Mouse (Mus musculus) megakaryocyte-erythroid progenitor cell, adult 5-6 weeks (primary cell): Measurements from ENCODE around the gene Tef. TPM values are rescaled to one million over a fixed set of nuclear protein-coding genes. Genes with fewer than 3 reads are reported as not detected.

ENCODE experiments used
- ATAC-seq: replicated peaks from 2 replicates; pipeline ENCODE4 v1.8.0; 2016; ENCODE audit warnings: mild to moderate bottlenecking, inconsistent platforms; ENCODE audit not compliant: severe bottlenecking, poor library complexity, low FRiP score, low TSS enrichment
- total RNA-seq, 2 experiments: library from RNA; stranded (forward) in 1 of 2; stranded (reverse) in 1 of 2; fragments of 200-1000, 215-1000 nt in 1 of 2; fragments of >200 nt in 1 of 2; fragmentation: Nextera tagmentation in 1 of 2; gene quantifications; 2 replicates each; pipeline ENCODE4 v1.2.3; 2014 to 2017

Gene Tef
- total RNA-seq (2014; fragmentation: Nextera tagmentation): 10.9 and 13.2 TPM in 2 replicates
- total RNA-seq (2017): 12.7 and 14.4 TPM in 2 replicates

DNA sequence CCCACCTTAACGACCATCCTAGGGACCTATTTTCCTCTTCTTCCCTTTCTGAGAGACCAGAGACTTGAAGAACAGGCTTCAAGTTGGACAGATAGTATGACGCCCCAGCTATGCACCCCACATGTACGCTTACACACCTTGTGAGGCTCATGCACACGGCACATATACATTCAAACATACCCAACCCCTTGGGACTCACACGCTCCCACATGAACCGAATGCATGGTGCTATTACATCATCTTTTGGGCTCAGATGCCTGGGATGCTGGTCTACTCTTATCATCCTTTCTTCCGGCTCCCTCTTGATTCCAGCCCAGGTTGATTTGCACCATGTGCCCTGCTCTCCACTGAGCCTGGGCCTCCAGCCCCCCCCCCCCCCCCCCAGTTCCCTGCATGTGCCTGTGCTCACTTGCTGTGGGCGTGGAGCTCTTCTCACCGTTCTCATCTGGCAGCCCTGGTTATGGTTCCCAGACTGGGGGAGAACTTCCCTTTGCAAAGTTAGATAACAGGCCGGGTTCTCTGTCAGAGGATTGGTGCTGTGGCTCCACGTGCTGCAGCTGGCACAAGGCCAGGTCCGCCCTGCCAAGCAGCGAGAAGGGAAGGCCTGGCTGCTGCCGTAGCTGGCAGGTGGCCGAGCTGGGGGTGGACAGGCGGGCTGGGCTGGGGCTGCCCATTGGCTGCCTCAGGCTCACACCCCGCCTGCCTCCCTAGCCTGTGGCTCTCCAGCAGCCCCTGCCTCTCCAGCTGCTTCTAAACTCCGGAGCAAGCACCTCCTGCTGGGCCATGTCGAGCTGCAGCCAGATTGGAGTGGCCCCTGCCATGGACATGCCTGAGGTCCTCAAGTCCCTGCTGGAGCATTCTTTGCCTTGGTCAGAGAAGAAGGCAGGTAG is at the start of gene Tef:
TSS of gene Tef (plus strand) at position 421 of the 890 bp plus-strand sequence.
- peak; percentile 89 for ATAC-seq

- ATAC-seq: no peak
These were observed 48.6 kb upstream of the Tef start for GRCm38 (mm10) chr15:81753669-81754068.

GRCm38 (mm10) chr15:81758701-81759100 is 43.5 kb upstream of the Tef start:
- ATAC-seq: no peak

- ATAC-seq: peak; percentile 70
These were observed 42.7 kb upstream of the Tef start for GRCm38 (mm10) chr15:81759542-81759941.

- no peak for ATAC-seq
These were observed 41.7 kb upstream of the Tef start for GRCm38 (mm10) chr15:81760361-81761079.

GRCm38 (mm10) chr15:81761381-81761780 is 40.8 kb upstream of the Tef start:
- ATAC-seq: no peak

- no peak for ATAC-seq
These were observed 40.3 kb upstream of the Tef start for GRCm38 (mm10) chr15:81761959-81762358.

GRCm38 (mm10) chr15:81764573-81764972 is 37.6 kb upstream of the Tef start:
- peak; percentile 55 for ATAC-seq

GRCm38 (mm10) chr15:81765651-81766050 is 36.6 kb upstream of the Tef start:
- no peak for ATAC-seq

- ATAC-seq: no peak
These were observed 35.8 kb upstream of the Tef start for GRCm38 (mm10) chr15:81766439-81766838.

DNA sequence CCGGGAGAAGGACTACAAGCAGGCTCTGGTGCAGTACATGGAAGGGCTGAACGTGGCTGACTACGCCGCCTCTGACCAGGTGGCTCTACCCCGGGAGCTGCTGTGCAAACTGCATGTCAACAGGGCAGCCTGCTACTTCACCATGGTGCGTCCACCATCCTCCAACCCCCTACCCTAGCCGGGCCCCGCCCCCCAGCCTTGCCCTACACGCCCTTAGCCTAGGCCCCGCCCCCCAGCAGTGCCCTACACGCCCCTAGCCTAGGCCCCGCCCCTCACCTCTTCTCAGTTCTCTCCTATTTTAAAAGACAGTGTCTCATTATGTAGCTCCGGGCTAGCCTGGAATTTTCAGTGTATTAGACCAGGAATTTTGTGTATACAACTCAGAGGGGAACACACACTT is 33.2 kb upstream of the Tef start:
- ATAC-seq: 0 out of 2 replicates have a peak, but pooled peaks have one; percentile 20

GRCm38 (mm10) chr15:81772431-81773120 is 29.6 kb upstream of the Tef start:
- no peak for ATAC-seq

DNA sequence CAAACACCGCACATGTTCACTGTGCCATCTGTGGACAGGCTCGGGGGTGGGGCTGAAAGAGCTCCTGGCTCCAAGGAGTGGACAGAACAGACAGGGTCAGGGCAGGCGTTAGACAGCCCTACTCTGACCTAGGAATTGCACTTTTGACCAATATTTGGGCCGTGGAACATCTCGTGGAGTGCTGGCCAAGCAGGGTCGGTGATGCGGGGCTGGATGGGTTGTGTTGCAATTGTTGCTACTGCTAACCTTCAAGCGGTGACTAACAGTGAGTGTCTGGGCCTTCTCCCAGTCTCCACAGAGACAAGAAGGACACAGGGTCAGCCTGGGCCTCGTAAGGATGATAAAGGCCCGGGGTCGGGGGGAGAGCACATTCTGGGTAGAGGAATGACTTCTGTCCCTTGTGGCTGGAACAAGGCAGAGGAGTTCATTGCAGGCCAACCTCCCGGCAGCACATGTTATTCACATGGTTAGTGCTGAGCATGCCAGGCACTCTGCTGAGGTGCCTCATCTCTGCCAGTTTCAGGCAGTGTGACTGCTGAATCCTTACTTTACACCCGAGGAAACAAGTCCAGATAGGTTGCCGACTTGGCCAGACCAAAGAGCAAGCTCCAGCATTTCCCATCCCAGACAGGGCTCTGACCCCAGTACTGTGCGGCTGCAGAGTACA is 27.6 kb upstream of the Tef start:
- no peak for ATAC-seq

DNA sequence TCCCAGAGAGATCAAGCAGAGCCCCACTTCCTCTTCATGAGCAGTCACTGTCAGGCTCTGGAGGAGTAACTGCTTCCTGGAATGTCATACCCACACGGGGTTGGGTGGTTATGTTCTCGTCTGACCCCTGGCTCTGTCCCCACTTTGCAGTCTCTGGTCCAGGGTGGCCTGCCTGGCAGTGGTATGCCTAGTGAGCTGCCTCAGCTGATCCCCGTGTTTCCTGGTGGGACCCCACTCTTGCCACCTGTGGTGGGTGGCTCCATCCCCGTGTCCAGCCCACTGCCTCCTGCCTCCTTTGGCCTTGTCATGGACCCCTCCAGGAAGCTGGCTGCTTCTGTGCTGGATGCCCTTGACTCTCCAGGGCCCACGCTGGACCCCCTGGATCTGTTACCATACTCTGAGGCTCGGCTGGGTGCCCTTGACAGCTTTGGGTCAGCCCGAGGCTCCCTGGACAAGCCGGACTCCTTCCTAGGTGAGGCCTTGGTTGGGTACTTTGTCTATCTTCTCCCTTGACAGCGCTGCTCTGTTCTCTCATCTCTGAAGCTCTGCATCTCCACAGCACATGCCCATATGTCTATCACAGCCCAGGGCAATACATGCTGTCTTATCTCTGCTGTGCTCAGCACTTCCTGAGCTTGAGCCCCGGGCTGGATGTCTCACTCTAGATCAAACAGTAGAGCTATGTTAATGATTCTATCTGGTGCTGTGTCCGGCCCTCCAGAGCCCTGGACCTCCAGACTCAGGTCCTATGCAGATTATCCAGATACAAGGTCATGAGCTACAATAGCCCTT is 25.4 kb upstream of the Tef start:
- ATAC-seq: peak; percentile 27; the same call in 1 of the 2 replicates

DNA sequence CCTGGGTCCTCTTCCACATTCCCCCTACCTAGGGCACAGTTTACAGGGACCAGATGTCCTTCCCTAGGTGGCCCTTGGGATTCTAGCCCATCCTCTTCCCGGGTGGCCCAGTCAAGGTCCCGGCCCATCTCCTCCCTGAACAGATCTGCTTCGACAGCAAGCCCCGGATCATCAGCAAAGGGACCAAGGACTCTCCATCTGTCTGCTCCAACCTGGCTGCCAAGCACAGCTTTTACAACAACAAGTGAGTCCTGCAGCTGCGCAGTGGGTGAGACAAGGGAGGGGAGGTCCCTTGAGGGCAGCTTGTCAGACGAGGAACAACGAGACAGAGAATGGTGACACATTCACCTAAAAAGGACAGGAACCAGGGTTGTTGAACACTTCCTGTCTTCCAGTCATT is 20.4 kb upstream of the Tef start:
- no peak for ATAC-seq

GRCm38 (mm10) chr15:81784762-81785161 is 17.5 kb upstream of the Tef start:
- no peak for ATAC-seq

GRCm38 (mm10) chr15:81785701-81786100 is 16.5 kb upstream of the Tef start:
- ATAC-seq: no peak

DNA sequence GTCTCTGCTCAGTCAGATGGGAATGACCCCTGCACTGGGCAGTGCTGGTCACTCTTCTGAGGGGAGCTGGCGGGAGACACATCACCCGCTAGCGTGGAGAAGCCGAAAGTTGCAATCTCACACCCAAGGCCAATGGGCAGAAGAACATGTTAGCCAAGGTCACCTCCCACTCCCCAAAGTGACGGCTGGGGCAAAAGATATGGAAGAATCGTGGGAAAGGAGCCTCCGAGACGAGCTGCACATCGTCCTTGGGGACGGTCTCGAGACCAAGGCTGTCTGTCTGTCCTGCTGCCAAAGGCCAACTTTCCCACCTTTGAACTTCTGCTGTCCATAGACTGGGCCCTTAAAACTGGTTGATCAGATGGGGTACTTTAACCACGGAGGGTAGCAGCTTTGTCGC is 14.7 kb upstream of the Tef start:
- ATAC-seq: no peak

DNA sequence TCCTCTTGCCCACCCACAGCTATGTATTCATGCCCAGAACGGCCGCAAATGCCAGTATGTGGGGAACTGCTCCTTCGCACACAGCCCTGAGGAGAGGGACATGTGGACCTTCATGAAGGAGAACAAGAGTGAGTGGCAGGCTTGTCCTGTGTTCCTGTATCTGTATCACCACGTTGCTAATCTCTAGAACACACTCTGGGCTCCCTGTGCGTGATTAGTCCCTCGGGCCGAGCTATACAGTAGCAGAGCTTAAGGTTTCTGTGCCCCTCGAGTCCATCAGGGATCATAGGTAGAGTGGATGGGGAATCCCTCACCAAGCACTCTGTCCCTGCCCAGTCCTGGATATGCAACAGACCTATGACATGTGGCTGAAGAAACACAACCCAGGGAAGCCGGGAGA is 9.8 kb upstream of the Tef start:
- 0 out of 2 replicates have a peak, but pooled peaks have one; percentile 33 for ATAC-seq
